Mouse (Mus musculus): ENCODE measurements around the gene Tmem216. TPM values are rescaled to one million over a fixed set of nuclear protein-coding genes. Genes with fewer than 3 reads are reported as not detected.
"Not testable (repeated sequence)": the region's sequence is repeated elsewhere in the genome, so short reads cannot be mapped to it uniquely, and the experiment has no call there.

Gene Tmem216
- polyA plus RNA-seq, 1 experiment from 2014 or later = 11.7 TPM

DNA sequence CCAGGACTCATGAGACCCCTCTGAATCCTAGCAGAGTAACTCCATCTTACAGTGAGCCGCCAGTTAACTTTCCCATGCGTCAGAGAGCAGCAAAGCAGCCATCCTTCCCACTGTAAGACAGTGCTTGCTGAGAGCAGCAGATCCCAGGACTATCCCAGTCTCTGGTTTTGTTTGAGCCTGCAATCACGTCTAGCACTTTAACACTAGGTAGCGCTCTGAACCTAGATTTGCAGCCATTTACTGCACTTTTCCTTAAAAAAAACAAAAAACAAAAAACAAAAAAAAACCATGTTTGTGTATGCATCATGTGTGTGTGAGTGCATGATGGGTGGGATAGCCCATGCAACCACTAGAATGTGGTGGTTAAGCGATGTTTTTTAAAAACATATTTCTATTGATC, 4.1 kb upstream of the Tmem216 start:
- TF ChIP-seq CTCF (IDR thresholded peaks at IDR 0.05; ENCODE audit: low read depth) = peak; percentile 66
- TF ChIP-seq EP300 (IDR thresholded peaks at IDR 0.05; ENCODE audit: low read depth) = no peak
- ATAC-seq = no peak
- no peak overlapping the region for H3K27ac ChIP-seq (ENCODE audit: low read depth)
- H3K4me2 ChIP-seq (ENCODE audit: low read depth, low read length) = no peak overlapping the region
- no peak for DNase-seq
- H3K9me3 ChIP-seq (ENCODE audit: low read length) = no peaks in the 10 kb centered on the region
- 56% methylated on average over 5 of the region's 5 CpGs for WGBS (ENCODE audit: insufficient replicate concordance)
- H3K36me3 ChIP-seq (replicated peaks; ENCODE audit: insufficient read depth, low read length) = no peaks in the 10 kb centered on the region
- peaks cover 13% of the 10 kb centered on the region for H3K4me1 ChIP-seq (ENCODE audit: insufficient read depth)
- H3K9ac ChIP-seq (replicated peaks) = no peak overlapping the region
- no peaks in the 10 kb centered on the region for H3K27me3 ChIP-seq (ENCODE audit: insufficient read depth, low read length)
- no peak overlapping the region for H3K4me3 ChIP-seq (ENCODE audit: low read depth, low read length)

DNA sequence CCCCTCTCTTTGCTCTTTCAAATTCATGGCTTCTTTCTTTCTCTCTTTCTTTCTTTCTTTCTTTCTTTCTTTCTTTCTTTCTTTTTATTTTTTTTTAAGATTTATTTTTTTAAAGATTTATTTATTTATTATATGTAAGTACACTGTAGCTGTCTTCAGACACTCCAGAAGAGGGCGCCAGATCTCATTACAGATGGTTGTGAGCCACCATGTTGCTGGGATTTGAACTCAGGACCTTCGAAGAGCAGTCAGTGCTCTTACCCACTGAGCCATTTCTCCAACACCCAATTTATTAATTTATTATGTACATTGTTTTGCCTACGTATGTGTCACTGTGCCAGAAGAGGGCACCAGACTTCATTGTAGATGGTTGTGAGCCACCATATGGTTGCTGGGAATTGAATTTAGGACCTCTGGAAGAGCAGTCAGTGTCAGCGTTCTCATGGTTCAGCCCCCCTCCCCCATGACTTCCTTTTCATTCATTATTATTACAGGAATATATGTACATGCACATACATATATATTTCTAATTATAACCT, 1.9 kb upstream of the Tmem216 start:
- not testable (repeated sequence) for H3K9ac ChIP-seq (replicated peaks); H3K4me3 ChIP-seq (ENCODE audit: low read depth, low read length); DNase-seq; H3K36me3 ChIP-seq (replicated peaks; ENCODE audit: insufficient read depth, low read length); H3K9me3 ChIP-seq (ENCODE audit: low read length); H3K4me2 ChIP-seq (ENCODE audit: low read depth, low read length); ATAC-seq; H3K27ac ChIP-seq (ENCODE audit: low read depth); H3K27me3 ChIP-seq (ENCODE audit: insufficient read depth, low read length)
- 70% methylated on average over 4 of the region's 4 CpGs for WGBS (ENCODE audit: insufficient replicate concordance)
- TF ChIP-seq CTCF (IDR thresholded peaks at IDR 0.05; ENCODE audit: low read depth) = peak; percentile 34
- peaks cover 13% of the 10 kb centered on the region for H3K4me1 ChIP-seq (ENCODE audit: insufficient read depth)

DNA sequence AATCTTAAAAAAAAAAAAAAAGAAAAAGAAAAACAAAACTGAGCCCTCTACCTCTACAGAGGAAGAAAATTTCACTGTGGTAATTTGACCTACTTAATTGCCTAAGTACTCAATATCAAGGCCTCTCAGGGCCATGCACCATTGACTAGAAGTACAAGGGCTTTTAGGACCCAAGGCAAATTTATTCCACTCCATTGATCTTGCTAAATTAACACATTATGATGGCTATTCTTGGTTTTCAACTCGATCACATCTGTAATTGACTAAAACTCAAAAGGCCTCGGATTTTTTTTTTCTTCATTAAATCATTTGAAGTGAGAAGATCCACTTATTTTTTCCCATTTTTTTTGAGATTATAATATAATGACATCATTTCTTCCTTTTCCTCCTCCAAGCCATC, 1.4 kb upstream of the Tmem216 start:
- H3K4me3 ChIP-seq (ENCODE audit: low read depth, low read length) = no peak overlapping the region
- no peak overlapping the region for H3K4me2 ChIP-seq (ENCODE audit: low read depth, low read length)
- H3K9me3 ChIP-seq (ENCODE audit: low read length) = no peaks in the 10 kb centered on the region
- TF ChIP-seq EP300 (IDR thresholded peaks at IDR 0.05; ENCODE audit: low read depth) (no peak), CTCF (IDR thresholded peaks at IDR 0.05; ENCODE audit: low read depth) (no peak)
- peaks cover 13% of the 10 kb centered on the region for H3K4me1 ChIP-seq (ENCODE audit: insufficient read depth)
- no peak overlapping the region for H3K9ac ChIP-seq (replicated peaks)
- H3K36me3 ChIP-seq (replicated peaks; ENCODE audit: insufficient read depth, low read length) = no peaks in the 10 kb centered on the region; the same call in 1 of the 2 replicates
- H3K27ac ChIP-seq (ENCODE audit: low read depth) = no peak overlapping the region
- no peak for DNase-seq
- no peak for ATAC-seq
- no peaks in the 10 kb centered on the region for H3K27me3 ChIP-seq (ENCODE audit: insufficient read depth, low read length)
- 75% methylated on average over 2 of the region's 2 CpGs for WGBS (ENCODE audit: insufficient replicate concordance)

DNA sequence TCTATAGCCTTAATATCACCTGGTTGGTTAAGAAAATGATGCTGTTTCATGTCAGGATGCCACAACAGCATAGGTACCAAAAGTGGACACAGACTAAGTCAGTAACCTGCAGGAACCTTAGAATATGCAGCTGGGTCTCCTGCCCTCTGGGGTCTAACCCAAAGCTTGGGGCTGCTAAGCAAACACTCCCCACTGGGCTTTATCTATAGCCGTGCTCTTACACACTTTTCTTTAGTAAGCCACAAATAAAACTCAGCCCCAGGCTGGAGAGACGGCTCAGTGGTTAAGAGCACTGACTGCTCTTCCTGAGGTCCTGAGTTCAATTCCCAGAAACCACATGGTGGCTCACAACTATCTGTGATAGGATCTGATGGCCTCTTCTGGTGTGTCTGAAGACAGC, 963 bp upstream of the Tmem216 start:
- no peaks in the 10 kb centered on the region for H3K9me3 ChIP-seq (ENCODE audit: low read length)
- no peak overlapping the region for H3K4me3 ChIP-seq (ENCODE audit: low read depth, low read length)
- no peaks in the 10 kb centered on the region; the same call in 1 of the 2 replicates for H3K36me3 ChIP-seq (replicated peaks; ENCODE audit: insufficient read depth, low read length)
- 53% methylated on average over 2 of the region's 2 CpGs for WGBS (ENCODE audit: insufficient replicate concordance)
- H3K4me1 ChIP-seq (ENCODE audit: insufficient read depth) = peaks cover 13% of the 10 kb centered on the region
- no peak overlapping the region for H3K4me2 ChIP-seq (ENCODE audit: low read depth, low read length)
- no peaks in the 10 kb centered on the region for H3K27me3 ChIP-seq (ENCODE audit: insufficient read depth, low read length)
- ATAC-seq (no peak), DNase-seq (no peak)
- H3K27ac ChIP-seq (ENCODE audit: low read depth) = peak overlapping the region; percentile 78
- no peak overlapping the region for H3K9ac ChIP-seq (replicated peaks)
- TF ChIP-seq EP300 (IDR thresholded peaks at IDR 0.05; ENCODE audit: low read depth) (no peak), CTCF (IDR thresholded peaks at IDR 0.05; ENCODE audit: low read depth) (no peak)

DNA sequence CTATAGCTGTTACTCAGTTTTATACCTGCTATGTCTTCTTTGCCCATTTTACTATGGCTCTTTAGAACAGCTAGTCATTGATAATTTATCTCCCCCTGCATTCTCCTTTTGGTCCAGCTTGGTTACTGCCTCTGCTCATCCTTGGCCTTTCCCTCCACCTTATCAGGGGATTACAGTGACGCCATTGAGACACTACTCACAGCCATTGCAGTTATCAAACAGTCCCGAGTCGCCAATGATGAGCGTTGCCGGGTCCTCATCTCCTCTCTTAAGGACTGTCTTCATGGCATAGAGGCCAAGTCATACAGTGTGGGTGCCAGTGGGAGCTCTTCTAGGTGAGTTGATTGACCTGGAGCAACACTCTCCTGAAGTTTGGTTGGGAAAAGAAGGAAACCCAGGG, 16.6 kb downstream of the Tmem216 start:
- H3K4me3 ChIP-seq (ENCODE audit: low read depth, low read length) = no peak overlapping the region
- no peak overlapping the region for H3K9ac ChIP-seq (replicated peaks)
- no peaks in the 10 kb centered on the region for H3K27me3 ChIP-seq (ENCODE audit: insufficient read depth, low read length)
- no peak for ATAC-seq
- TF ChIP-seq EP300 (IDR thresholded peaks at IDR 0.05; ENCODE audit: low read depth) (no peak), CTCF (IDR thresholded peaks at IDR 0.05; ENCODE audit: low read depth) (no peak)
- H3K9me3 ChIP-seq (ENCODE audit: low read length) = no peaks in the 10 kb centered on the region
- no peak overlapping the region for H3K27ac ChIP-seq (ENCODE audit: low read depth)
- 75% methylated on average over 5 of the region's 5 CpGs for WGBS (ENCODE audit: insufficient replicate concordance)
- H3K4me2 ChIP-seq (ENCODE audit: low read depth, low read length) = no peak overlapping the region
- H3K36me3 ChIP-seq (replicated peaks; ENCODE audit: insufficient read depth, low read length) = peaks cover 86% of the 10 kb centered on the region
- no peaks in the 10 kb centered on the region for H3K4me1 ChIP-seq (ENCODE audit: insufficient read depth)
- no peak for DNase-seq

DNA sequence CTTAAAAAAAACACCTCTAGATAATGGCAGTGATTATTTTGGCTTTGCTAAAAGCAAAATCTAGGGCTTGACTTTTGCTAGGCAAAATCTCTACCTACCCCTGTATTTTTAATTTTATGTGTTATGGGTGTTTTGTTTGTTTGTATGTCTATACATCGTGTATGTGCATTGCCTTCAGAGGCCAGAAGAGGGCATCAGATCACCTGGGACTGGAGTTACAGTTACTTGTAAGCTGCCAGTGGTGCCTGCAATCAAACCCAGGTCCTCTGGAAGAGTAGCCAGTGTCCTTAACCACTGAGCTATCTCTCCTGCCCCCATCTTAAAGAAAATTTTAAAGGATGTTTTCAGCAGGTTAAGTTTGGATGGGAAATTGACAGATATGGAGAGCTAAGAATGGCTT, 26.0 kb downstream of the Tmem216 start:
- DNase-seq (no peak), ATAC-seq (no peak)
- peaks cover 66% of the 10 kb centered on the region for H3K36me3 ChIP-seq (replicated peaks; ENCODE audit: insufficient read depth, low read length)
- no peak overlapping the region for H3K27ac ChIP-seq (ENCODE audit: low read depth)
- TF ChIP-seq CTCF (IDR thresholded peaks at IDR 0.05; ENCODE audit: low read depth) (peak; percentile 53), EP300 (IDR thresholded peaks at IDR 0.05; ENCODE audit: low read depth) (no peak)
- WGBS (ENCODE audit: insufficient replicate concordance) = 88% methylated on average over 1 of the region's 1 CpGs
- no peak overlapping the region for H3K4me3 ChIP-seq (ENCODE audit: low read depth, low read length)
- H3K27me3 ChIP-seq (ENCODE audit: insufficient read depth, low read length) = no peaks in the 10 kb centered on the region
- no peak overlapping the region for H3K4me2 ChIP-seq (ENCODE audit: low read depth, low read length)
- H3K9ac ChIP-seq (replicated peaks) = no peak overlapping the region
- no peaks in the 10 kb centered on the region for H3K9me3 ChIP-seq (ENCODE audit: low read length)
- H3K4me1 ChIP-seq (ENCODE audit: insufficient read depth) = peaks cover 14% of the 10 kb centered on the region

DNA sequence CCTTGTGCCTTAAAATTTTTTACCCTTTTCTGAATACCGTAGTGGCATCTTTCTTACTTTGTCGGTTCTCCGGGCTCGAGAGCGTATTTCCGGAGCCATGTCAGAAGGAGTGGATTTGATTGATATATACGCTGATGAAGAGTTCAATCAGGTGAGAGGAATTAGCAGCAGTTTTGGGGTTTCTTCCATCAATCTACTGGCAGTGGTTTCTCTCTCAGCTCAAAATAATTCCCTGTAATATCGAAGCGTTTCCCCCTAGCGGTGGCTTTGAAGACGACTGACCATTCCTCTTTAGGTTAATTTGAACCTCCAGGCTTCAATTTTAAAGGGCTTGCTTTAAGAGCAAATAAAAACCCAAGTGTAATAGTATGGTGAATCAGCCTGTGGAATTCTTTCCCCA, 30.1 kb downstream of the Tmem216 start, which contains the start of gene Sdhaf2:
Sdhaf2 (minus strand) TSS at position 233 of the 400 bp plus-strand sequence.
- WGBS (ENCODE audit: insufficient replicate concordance) = 0% methylated on average over 11 of the region's 11 CpGs
- DNase-seq = peak; percentile 47

More for the DNA sequence above, 30.1 kb downstream of the Tmem216 start, which contains the start of gene Sdhaf2:
- H3K9me3 ChIP-seq (ENCODE audit: low read length) = no peaks in the 10 kb centered on the region
- peak within 1 kb of the TSS; percentile 98 for H3K9ac ChIP-seq (replicated peaks)
- peak within 1 kb of the TSS; percentile 99 for H3K27ac ChIP-seq (ENCODE audit: low read depth)
- peak within 1 kb of the TSS; percentile 75 for H3K4me2 ChIP-seq (ENCODE audit: low read depth, low read length)
- no peak for ATAC-seq
- TF ChIP-seq CTCF (IDR thresholded peaks at IDR 0.05; ENCODE audit: low read depth) (peak; percentile 72), EP300 (IDR thresholded peaks at IDR 0.05; ENCODE audit: low read depth) (no peak)
- H3K36me3 ChIP-seq (replicated peaks; ENCODE audit: insufficient read depth, low read length) = peaks cover 29% of the 10 kb centered on the region
- peaks cover 32% of the 10 kb centered on the region for H3K4me1 ChIP-seq (ENCODE audit: insufficient read depth)
- H3K27me3 ChIP-seq (ENCODE audit: insufficient read depth, low read length) = no peaks in the 10 kb centered on the region
- peak within 1 kb of the TSS; percentile 88 for H3K4me3 ChIP-seq (ENCODE audit: low read depth, low read length)

All from liver, postnatal 0 days (tissue).